Mouse (Mus musculus): ENCODE measurements around the gene Banf1.
"Not testable (repeated sequence)": the region's sequence is repeated elsewhere in the genome, so short reads cannot be mapped to it uniquely, and the experiment has no call there.

The Banf1 gene

GRCm38 (mm10) chr19:5372724-5373123, 5.8 kb upstream of the Banf1 start:
- DNase-seq, result no peak

GRCm38 (mm10) chr19:5370932-5371331, 4.0 kb upstream of the Banf1 start:
- no peak for DNase-seq

DNA sequence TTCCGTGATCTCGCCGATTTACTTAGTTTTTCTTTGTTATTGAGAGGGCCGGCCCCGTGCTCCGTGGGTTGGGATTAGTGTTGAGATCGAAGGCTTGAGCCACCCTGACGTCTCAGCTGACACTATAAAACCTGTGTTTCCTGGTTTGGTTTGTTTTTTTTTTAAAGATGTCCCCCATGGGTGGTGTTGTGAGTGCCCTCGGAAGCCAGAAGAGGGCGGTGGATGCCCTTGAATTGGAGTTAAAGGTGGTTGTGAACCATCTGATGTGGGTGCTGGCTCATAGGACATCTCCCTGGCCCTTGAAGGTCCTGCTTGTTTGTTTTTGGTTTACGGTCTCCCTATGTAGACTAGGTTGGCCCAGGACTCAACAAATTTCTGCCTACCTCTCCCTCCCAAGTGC, 487 bp upstream of the Banf1 start:
- no peak for DNase-seq

GRCm38 (mm10) chr19:5366175-5367052, 554 bp downstream of the Banf1 start, which contains the start of gene Eif1ad:
Gene Eif1ad, plus strand, starts transcription at chr19:5366741.
- DNase-seq, result peak; percentile 83 to 88

- DNase-seq, result no peak
These were observed 1.2 kb downstream of the Banf1 start for GRCm38 (mm10) chr19:5365751-5366150.

GRCm38 (mm10) chr19:5364124-5364523, 2.8 kb downstream of the Banf1 start:
- DNase-seq, result no peak

- no peak for DNase-seq
These were observed 4.8 kb downstream of the Banf1 start for GRCm38 (mm10) chr19:5362186-5362585.

- DNase-seq, result no peak
These were observed 10.9 kb downstream of the Banf1 start for GRCm38 (mm10) chr19:5356080-5356479.

GRCm38 (mm10) chr19:5353609-5354008, 13.4 kb downstream of the Banf1 start:
- no peak for DNase-seq

- DNase-seq, result not testable (repeated sequence)
These were observed 17.5 kb downstream of the Banf1 start, which contains the start of gene Cst6 for GRCm38 (mm10) chr19:5349502-5349873. Gene Cst6, minus strand, starts transcription at chr19:5349574.

GRCm38 (mm10) chr19:5348526-5349501, 18.2 kb downstream of the Banf1 start:
- DNase-seq, result no peak

- no peak for DNase-seq
These were observed 18.9 kb downstream of the Banf1 start for GRCm38 (mm10) chr19:5348064-5348463.

- DNase-seq, result no peak
These were observed 21.5 kb downstream of the Banf1 start for GRCm38 (mm10) chr19:5345297-5346131.

GRCm38 (mm10) chr19:5341360-5341759, 25.6 kb downstream of the Banf1 start:
- no peak for DNase-seq

GRCm38 (mm10) chr19:5337975-5338374, 29.0 kb downstream of the Banf1 start:
- peak; percentile 37 to 53 for DNase-seq

DNA sequence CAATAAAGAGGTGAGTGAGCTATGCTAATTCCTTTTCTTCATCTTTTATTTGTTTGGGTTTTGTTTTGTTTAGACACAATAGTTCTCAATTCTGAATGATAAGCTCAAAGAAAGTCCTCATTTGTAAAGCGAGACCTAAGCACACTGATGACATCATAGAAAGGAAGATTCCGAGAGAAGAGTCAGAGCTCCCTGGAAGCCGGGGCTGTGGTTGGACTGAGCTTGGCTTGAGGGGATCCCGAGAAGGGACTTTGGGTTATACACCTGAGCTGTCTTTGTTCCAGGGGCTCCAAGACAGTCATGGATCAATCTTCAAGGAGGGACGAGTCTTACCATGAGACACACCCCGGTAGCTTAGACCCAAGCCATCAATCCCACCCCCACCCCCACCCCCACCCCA, 31.5 kb downstream of the Banf1 start, which contains the start of gene Catsper1:
TSS of gene Catsper1 (plus strand) at position 301 of the 400 bp plus-strand sequence.
- no peak for DNase-seq

- no peak for DNase-seq
These were observed 32.2 kb downstream of the Banf1 start for GRCm38 (mm10) chr19:5334741-5335140.

GRCm38 (mm10) chr19:5327970-5328369, 39.0 kb downstream of the Banf1 start:
- no peak for DNase-seq

- DNase-seq, result peak; percentile 35 to 39
These were observed 43.2 kb downstream of the Banf1 start for GRCm38 (mm10) chr19:5323801-5324200.

Data from thymus, adult 18-20 months (tissue).